Mouse (Mus musculus): ENCODE data around the gene Gpr4.

GRCm38 (mm10) chr7:19231849-19232248, 19.5 kb downstream of the Gpr4 start:
- TF ChIP-seq HCFC1 (IDR thresholded peaks at IDR 0.05; ENCODE audit: borderline replicate concordance, insufficient read depth, low read length) (no peak), ZNF384 (IDR thresholded peaks at IDR 0.05; ENCODE audit: low read depth, low read length) (no peak), ZC3H11A (IDR thresholded peaks at IDR 0.05; ENCODE audit: borderline replicate concordance, low read depth, low read length) (no peak), CHD2 (IDR thresholded peaks at IDR 0.05; ENCODE audit: low read depth, low read length) (no peak)
